Mouse (Mus musculus): ENCODE measurements around the gene Inca1.
A peak's percentile ranks its signal among the peaks of the same experiment; 100 is the strongest.

The Inca1 gene

GRCm38 (mm10) chr11:70652029-70652883 lies 47.7 kb downstream of the Inca1 start:
- DNase-seq = no peak

DNA sequence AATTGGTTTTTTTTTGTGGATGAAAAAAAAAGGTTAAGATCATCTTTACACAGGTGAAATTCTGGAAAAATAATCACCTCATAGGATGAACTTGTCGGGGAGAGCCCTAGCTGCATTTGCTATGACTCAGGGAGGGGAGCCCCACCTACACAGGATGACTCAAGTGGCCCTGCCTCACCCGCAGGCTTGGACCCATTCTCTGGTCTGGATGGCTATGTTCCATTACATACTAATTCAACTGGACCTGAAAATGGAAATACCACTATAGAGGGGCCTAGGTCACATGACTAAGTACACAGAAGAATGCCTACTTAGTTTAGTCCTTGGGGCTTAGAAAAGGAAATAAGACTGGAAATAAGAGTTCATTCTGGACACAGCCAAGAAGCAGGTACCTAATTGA lies 48.6 kb downstream of the Inca1 start:
- DNase-seq = no peak

- peak in 1 of 2 experiments; percentile 39 for DNase-seq
These were observed 49.4 kb downstream of the Inca1 start for GRCm38 (mm10) chr11:70650322-70651175.

DNA sequence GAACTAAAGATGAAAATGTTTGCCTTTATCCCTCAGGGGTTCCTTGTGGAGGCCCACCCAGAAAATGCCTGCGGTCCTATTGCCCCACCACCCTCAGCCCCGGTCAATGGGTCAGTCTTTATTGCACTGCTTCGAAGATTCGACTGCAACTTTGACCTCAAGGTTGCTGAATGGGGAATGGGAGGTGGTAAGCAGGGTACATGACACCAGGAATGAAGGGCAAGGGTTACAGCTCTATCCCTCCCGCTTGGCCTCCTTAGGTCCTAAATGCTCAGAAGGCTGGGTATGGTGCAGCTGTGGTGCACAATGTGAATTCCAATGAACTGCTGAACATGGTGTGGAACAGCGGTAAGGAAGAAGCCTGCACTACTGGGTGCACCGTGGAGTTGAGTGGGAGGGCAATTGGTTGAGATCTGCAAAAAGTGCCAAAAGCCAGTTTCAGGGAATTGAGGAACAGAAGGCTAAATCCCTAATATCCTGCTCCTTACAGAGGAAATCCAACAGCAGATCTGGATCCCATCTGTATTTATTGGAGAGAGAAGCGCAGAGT lies 50.7 kb downstream of the Inca1 start:
- DNase-seq = no peak

DNA sequence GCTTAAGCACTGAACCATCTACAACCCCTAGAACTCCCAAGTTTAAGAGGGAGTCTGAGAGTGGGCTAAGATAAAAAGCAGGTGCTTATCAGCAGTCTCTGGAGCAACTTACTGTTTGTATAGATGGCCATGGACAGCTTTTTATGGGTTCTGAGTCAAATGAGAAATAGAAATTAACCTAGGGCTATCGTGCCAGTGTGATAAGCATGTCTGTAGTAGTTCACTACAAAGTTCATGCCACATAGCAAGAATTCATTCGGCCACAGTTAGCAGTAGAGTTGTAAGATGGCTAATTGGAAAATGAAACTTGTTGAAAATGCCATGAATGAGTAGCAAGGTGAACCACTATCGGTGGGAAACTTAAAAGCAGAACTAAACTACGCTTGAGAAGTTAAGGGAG lies 51.4 kb downstream of the Inca1 start:
- DNase-seq = no peak

- peak; percentile 57 to 59 for DNase-seq
These were observed 52.1 kb downstream of the Inca1 start for GRCm38 (mm10) chr11:70647716-70648420.

DNA sequence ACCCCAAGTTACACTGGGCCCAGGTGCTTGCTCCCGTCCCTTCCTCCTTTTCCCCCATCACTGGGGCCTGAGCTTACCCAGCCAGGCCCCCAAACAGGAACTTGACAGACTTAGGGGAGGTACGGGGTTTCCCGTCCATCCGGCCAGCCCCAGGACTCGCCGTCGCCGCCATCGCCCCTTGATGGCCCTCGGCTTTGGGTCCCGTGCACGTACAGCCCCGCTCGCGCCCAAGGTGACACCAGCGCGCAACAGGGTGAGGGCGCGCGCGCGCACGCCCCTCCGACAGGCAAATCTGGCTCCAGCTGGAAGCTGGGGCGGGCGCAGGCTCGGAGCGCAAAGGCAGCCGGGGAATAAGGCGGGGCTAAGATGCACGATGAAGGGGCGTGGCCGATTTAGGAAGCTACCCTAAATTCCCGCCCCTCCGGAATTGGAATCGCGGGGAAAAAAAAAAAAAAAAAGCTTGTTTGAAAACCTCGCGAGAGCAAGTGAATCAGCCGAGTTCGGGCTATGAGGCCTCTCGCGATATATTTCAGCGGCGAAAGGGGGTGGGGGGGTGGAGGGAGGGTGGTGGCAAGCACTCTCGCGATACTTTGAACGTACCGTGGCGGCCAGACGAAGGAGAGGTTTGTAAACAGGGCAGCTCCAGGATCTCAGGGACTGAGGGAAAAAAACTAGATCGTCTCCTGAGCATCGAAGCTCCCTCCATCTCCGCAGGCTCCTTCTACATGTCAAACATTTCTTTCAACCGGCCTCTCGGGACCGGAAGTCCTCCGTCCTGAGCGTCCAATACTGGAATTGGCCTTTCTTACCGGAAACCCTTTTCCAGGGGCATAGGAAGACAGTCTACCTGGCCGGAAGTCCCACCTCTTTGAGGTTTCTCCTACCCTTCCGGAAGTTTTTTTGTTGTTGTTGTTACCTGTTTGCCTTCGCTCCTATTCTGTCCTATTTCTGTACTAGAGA lies 53.0 kb downstream of the Inca1 start, which contains the start of the genes Rnf167 and Slc25a11:
Gene Rnf167, plus strand, starts transcription at position 545 of the 960 bp plus-strand sequence.
Gene Slc25a11, minus strand, starts transcription at position 789 of the 960 bp plus-strand sequence.
- DNase-seq = peak; percentile 98

GRCm38 (mm10) chr11:70646259-70646555 lies 53.7 kb downstream of the Inca1 start:
- no peak for DNase-seq

GRCm38 (mm10) chr11:70645461-70646258 lies 54.3 kb downstream of the Inca1 start:
- DNase-seq = no peak

- DNase-seq = no peak
These were observed 55.3 kb downstream of the Inca1 start for GRCm38 (mm10) chr11:70644564-70645103.

- no peak for DNase-seq
These were observed 56.9 kb downstream of the Inca1 start for GRCm38 (mm10) chr11:70643051-70643450.

- no peak for DNase-seq
These were observed 58.7 kb downstream of the Inca1 start for GRCm38 (mm10) chr11:70641241-70641640.

DNA sequence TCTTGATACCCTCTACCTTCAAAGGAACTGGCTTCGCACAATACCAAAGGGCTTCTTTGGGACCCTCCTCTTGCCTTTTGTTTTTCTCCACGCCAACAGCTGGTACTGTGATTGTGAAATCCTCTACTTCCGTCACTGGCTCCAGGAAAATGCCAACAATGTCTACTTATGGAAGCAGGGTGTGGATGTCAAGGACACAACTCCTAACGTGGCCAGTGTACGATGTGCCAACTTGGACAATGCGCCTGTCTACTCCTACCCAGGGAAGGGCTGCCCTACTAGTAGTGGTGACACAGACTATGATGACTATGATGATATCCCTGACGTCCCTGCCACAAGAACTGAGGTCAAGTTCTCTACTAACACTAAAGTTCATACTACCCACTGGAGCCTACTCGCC lies 60.0 kb downstream of the Inca1 start:
- DNase-seq = no peak

- no peak for DNase-seq
These were observed 61.2 kb downstream of the Inca1 start, which contains the start of gene Gp1ba for GRCm38 (mm10) chr11:70638714-70639278. Gp1ba (plus strand) TSS chr11:70639122.
